Mouse (Mus musculus): ENCODE measurements around the gene C1qtnf1. TPM values are rescaled to one million over a fixed set of nuclear protein-coding genes. Genes with fewer than 3 reads are reported as not detected.
A peak's percentile ranks its signal among the peaks of the same experiment; 100 is the strongest.

C1qtnf1 gene
- total RNA-seq, 1 experiment = 0.36 TPM

- DNase-seq (ENCODE audit: low read depth, low spot score) = no peak
- no peaks in the 10 kb centered on the region for H3K36me3 ChIP-seq (ENCODE audit: control insufficient read depth, insufficient read depth, low read length, poor library complexity, severe bottlenecking)
- no peak overlapping the region for H3K27ac ChIP-seq (ENCODE audit: insufficient read depth, low read depth, low read length, poor library complexity, severe bottlenecking)
- H3K9ac ChIP-seq (ENCODE audit: insufficient read depth, low read depth, low read length, poor library complexity, severe bottlenecking) = no peak overlapping the region
- H3K9me3 ChIP-seq (ENCODE audit: control insufficient read depth, insufficient read depth, low read depth, low read length) = no peaks in the 10 kb centered on the region
- H3K4me1 ChIP-seq (ENCODE audit: control insufficient read depth in 2 of 2, insufficient read depth in 2 of 2, low read length in 2 of 2, poor library complexity in 1 of 2) = peaks cover 0 to 10% of the 10 kb centered on the region in 2 experiments; a peak in 3 of 4 replicates
- TF ChIP-seq MAFK (IDR thresholded peaks at IDR 0.05; ENCODE audit: insufficient read depth, low read depth, low read length) = no peak
- TF ChIP-seq ZC3H11A (IDR thresholded peaks at IDR 0.05; ENCODE audit: borderline replicate concordance, low read depth, low read length) = no peak
- TF ChIP-seq HCFC1 (IDR thresholded peaks at IDR 0.05; ENCODE audit: borderline replicate concordance, insufficient read depth, low read length) = no peak
- no peak for TF ChIP-seq ZNF384 (IDR thresholded peaks at IDR 0.05; ENCODE audit: low read depth, low read length)
- TF ChIP-seq CHD2 (IDR thresholded peaks at IDR 0.05; ENCODE audit: low read depth, low read length) = no peak
- no peak overlapping the region for H3K4me3 ChIP-seq (ENCODE audit: insufficient read depth in 1 of 2, low read depth in 1 of 2, low read length in 2 of 2, poor library complexity in 1 of 2, severe bottlenecking in 1 of 2)
- in situ Hi-C loops (cut with MboI; ENCODE audit: low sequenced_read_pairs in 2 of 2, unreplicated experiment in 2 of 2) = no loop called here
These were observed 3.3 kb downstream of the C1qtnf1 start for GRCm38 (mm10) chr11:118431100-118431948.

GRCm38 (mm10) chr11:118433398-118433868 lies 5.4 kb downstream of the C1qtnf1 start:
- no peak overlapping the region; the same call in 1 of the 2 replicates for H3K27ac ChIP-seq (ENCODE audit: insufficient read depth, low read depth, low read length, poor library complexity, severe bottlenecking)
- H3K9ac ChIP-seq (ENCODE audit: insufficient read depth, low read depth, low read length, poor library complexity, severe bottlenecking) = peak overlapping the region; percentile 4; the same call in 1 of the 2 replicates
- H3K9me3 ChIP-seq (ENCODE audit: control insufficient read depth, insufficient read depth, low read depth, low read length) = no peaks in the 10 kb centered on the region
- H3K4me1 ChIP-seq (ENCODE audit: control insufficient read depth in 2 of 2, insufficient read depth in 2 of 2, low read length in 2 of 2, poor library complexity in 1 of 2) = peaks cover 0 to 12% of the 10 kb centered on the region in 2 experiments
- no peaks in the 10 kb centered on the region for H3K36me3 ChIP-seq (ENCODE audit: control insufficient read depth, insufficient read depth, low read length, poor library complexity, severe bottlenecking)
- H3K4me3 ChIP-seq (ENCODE audit: insufficient read depth in 1 of 2, low read depth in 1 of 2, low read length in 2 of 2, poor library complexity in 1 of 2, severe bottlenecking in 1 of 2) = peak overlapping the region in 1 of 2 experiments; percentile 58; a peak in 1 of 4 replicates
- TF ChIP-seq CHD2 (IDR thresholded peaks at IDR 0.05; ENCODE audit: low read depth, low read length) = no peak
- no peak for TF ChIP-seq ZNF384 (IDR thresholded peaks at IDR 0.05; ENCODE audit: low read depth, low read length)
- TF ChIP-seq MAFK (IDR thresholded peaks at IDR 0.05; ENCODE audit: insufficient read depth, low read depth, low read length) = no peak
- TF ChIP-seq ZC3H11A (IDR thresholded peaks at IDR 0.05; ENCODE audit: borderline replicate concordance, low read depth, low read length) = no peak
- TF ChIP-seq HCFC1 (IDR thresholded peaks at IDR 0.05; ENCODE audit: borderline replicate concordance, insufficient read depth, low read length) = no peak
- DNase-seq (ENCODE audit: low read depth, low spot score) = no peak
- in situ Hi-C loops (cut with MboI; ENCODE audit: low sequenced_read_pairs in 2 of 2, unreplicated experiment in 2 of 2) = no loop called here

- DNase-seq (ENCODE audit: low read depth, low spot score) = no peak
- no peak for TF ChIP-seq ZNF384 (IDR thresholded peaks at IDR 0.05; ENCODE audit: low read depth, low read length)
- no peak for TF ChIP-seq CHD2 (IDR thresholded peaks at IDR 0.05; ENCODE audit: low read depth, low read length)
- TF ChIP-seq ZC3H11A (IDR thresholded peaks at IDR 0.05; ENCODE audit: borderline replicate concordance, low read depth, low read length) = no peak
- no peak for TF ChIP-seq HCFC1 (IDR thresholded peaks at IDR 0.05; ENCODE audit: borderline replicate concordance, insufficient read depth, low read length)
- no peak for TF ChIP-seq MAFK (IDR thresholded peaks at IDR 0.05; ENCODE audit: insufficient read depth, low read depth, low read length)
- Histone ChIP-seq H3K36me3 (ENCODE audit: control insufficient read depth, insufficient read depth, low read length, poor library complexity, severe bottlenecking) (no peaks in the 10 kb centered on the region), H3K4me1 (ENCODE audit: control insufficient read depth in 2 of 2, insufficient read depth in 2 of 2, low read length in 2 of 2, poor library complexity in 1 of 2) (peaks cover 0 to 15% of the 10 kb centered on the region in 2 experiments), H3K9me3 (ENCODE audit: control insufficient read depth, insufficient read depth, low read depth, low read length) (no peaks in the 10 kb centered on the region), H3K9ac (ENCODE audit: insufficient read depth, low read depth, low read length, poor library complexity, severe bottlenecking) (peak overlapping the region; percentile 46; the same call in 1 of the 2 replicates), H3K27ac (ENCODE audit: insufficient read depth, low read depth, low read length, poor library complexity, severe bottlenecking) (no peak overlapping the region), H3K4me3 (ENCODE audit: insufficient read depth in 1 of 2, low read depth in 1 of 2, low read length in 2 of 2, poor library complexity in 1 of 2, severe bottlenecking in 1 of 2) (peak overlapping the region; percentile 2 to 58; a peak in 2 of 4 replicates)
- in situ Hi-C loops (cut with MboI; ENCODE audit: low sequenced_read_pairs in 2 of 2, unreplicated experiment in 2 of 2) = no loop called here
These were observed 6.1 kb downstream of the C1qtnf1 start for GRCm38 (mm10) chr11:118434093-118434492.

GRCm38 (mm10) chr11:118436471-118436935 lies 8.5 kb downstream of the C1qtnf1 start:
- in situ Hi-C loops (cut with MboI; ENCODE audit: low sequenced_read_pairs in 2 of 2, unreplicated experiment in 2 of 2) = no loop called here
- Histone ChIP-seq H3K4me3 (ENCODE audit: insufficient read depth in 1 of 2, low read depth in 1 of 2, low read length in 2 of 2, poor library complexity in 1 of 2, severe bottlenecking in 1 of 2) (no peak overlapping the region), H3K36me3 (ENCODE audit: control insufficient read depth, insufficient read depth, low read length, poor library complexity, severe bottlenecking) (no peaks in the 10 kb centered on the region), H3K9me3 (ENCODE audit: control insufficient read depth, insufficient read depth, low read depth, low read length) (no peaks in the 10 kb centered on the region), H3K9ac (ENCODE audit: insufficient read depth, low read depth, low read length, poor library complexity, severe bottlenecking) (no peak overlapping the region), H3K27ac (ENCODE audit: insufficient read depth, low read depth, low read length, poor library complexity, severe bottlenecking) (no peak overlapping the region), H3K4me1 (ENCODE audit: control insufficient read depth in 2 of 2, insufficient read depth in 2 of 2, low read length in 2 of 2, poor library complexity in 1 of 2) (peaks cover 0 to 17% of the 10 kb centered on the region in 2 experiments)
- TF ChIP-seq CHD2 (IDR thresholded peaks at IDR 0.05; ENCODE audit: low read depth, low read length) (no peak), ZC3H11A (IDR thresholded peaks at IDR 0.05; ENCODE audit: borderline replicate concordance, low read depth, low read length) (no peak), HCFC1 (IDR thresholded peaks at IDR 0.05; ENCODE audit: borderline replicate concordance, insufficient read depth, low read length) (no peak), ZNF384 (IDR thresholded peaks at IDR 0.05; ENCODE audit: low read depth, low read length) (no peak), MAFK (IDR thresholded peaks at IDR 0.05; ENCODE audit: insufficient read depth, low read depth, low read length) (no peak)
- no peak for DNase-seq (ENCODE audit: low read depth, low spot score)
